Mouse (Mus musculus): ENCODE measurements at regions not wholly inside any gene's neighbourhood (a gene's known extent, or its start where the extent isn't known, plus 50 kb on each side); places are given as distances from the start of the nearest gene placed in this dataset.

GRCm38 (mm10) chr6:99884755-99885154 is 158.6 kb upstream of the Prok2 start:
- peaks cover 32% of the 10 kb centered on the region for H3K27me3 ChIP-seq (replicated peaks)
- H3K4me3 ChIP-seq, result no peak overlapping the region
- WGBS, result 7% methylated on average over 7 of the region's 7 CpGs
- no peak for ATAC-seq (ENCODE audit: extremely low read depth, insufficient number of reproducible peaks, low FRiP score, low TSS enrichment)
- peak overlapping the region; percentile 73; the same call in 1 of the 2 replicates for H3K27ac ChIP-seq (replicated peaks)
- no peak overlapping the region for H3K4me2 ChIP-seq
- H3K36me3 ChIP-seq, result no peaks in the 10 kb centered on the region
- no peaks in the 10 kb centered on the region for H3K9me3 ChIP-seq
- H3K4me1 ChIP-seq, result peaks cover 36% of the 10 kb centered on the region
- H3K9ac ChIP-seq, result 0 out of 2 replicates have a peak overlapping the region, but pooled peaks have one; percentile 25

DNA sequence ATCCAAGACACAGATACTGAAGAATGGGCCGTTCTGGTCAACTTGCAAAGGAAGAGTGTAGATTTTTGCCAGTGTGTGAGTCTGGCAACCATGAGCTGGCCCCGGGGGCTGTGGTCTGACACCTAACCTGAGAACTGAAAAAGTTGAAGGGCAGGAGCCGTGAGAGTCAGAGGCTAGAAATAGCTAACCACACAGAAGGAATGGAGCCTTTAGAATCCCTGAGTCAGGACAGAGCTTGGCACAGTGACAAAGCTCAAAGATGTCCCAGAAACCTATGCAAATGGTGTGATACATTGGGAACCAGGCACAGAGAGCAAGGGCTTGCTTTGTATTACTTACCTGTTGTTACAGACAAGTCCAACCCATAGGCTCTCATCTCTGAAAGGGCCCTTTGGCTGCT is 157.9 kb upstream of the Prok2 start:
- no peak overlapping the region for H3K4me3 ChIP-seq
- H3K27ac ChIP-seq (replicated peaks), result peak overlapping the region; percentile 73
- peaks cover 33% of the 10 kb centered on the region for H3K4me1 ChIP-seq
- no peak overlapping the region for H3K4me2 ChIP-seq
- H3K27me3 ChIP-seq (replicated peaks), result peaks cover 35% of the 10 kb centered on the region
- ATAC-seq (ENCODE audit: extremely low read depth, insufficient number of reproducible peaks, low FRiP score, low TSS enrichment), result peak; percentile 24; the same call in 1 of the 2 replicates
- no peak overlapping the region for H3K9ac ChIP-seq
- no peaks in the 10 kb centered on the region for H3K36me3 ChIP-seq
- 43% methylated on average over 3 of the region's 3 CpGs for WGBS
- no peaks in the 10 kb centered on the region for H3K9me3 ChIP-seq

GRCm38 (mm10) chr6:99881606-99882005 is 155.4 kb upstream of the Prok2 start:
- no peaks in the 10 kb centered on the region for H3K9me3 ChIP-seq
- ATAC-seq (ENCODE audit: extremely low read depth, insufficient number of reproducible peaks, low FRiP score, low TSS enrichment), result no peak
- no peak overlapping the region for H3K4me2 ChIP-seq
- no peak overlapping the region for H3K9ac ChIP-seq
- no peak overlapping the region for H3K27ac ChIP-seq (replicated peaks)
- H3K27me3 ChIP-seq (replicated peaks), result peaks cover 26% of the 10 kb centered on the region
- WGBS, result 70% methylated on average over 4 of the region's 4 CpGs
- H3K36me3 ChIP-seq, result no peaks in the 10 kb centered on the region
- H3K4me1 ChIP-seq, result peaks cover 27% of the 10 kb centered on the region
- no peak overlapping the region for H3K4me3 ChIP-seq

GRCm38 (mm10) chr6:99874852-99875251 is 148.7 kb upstream of the Prok2 start:
- no peak overlapping the region for H3K9ac ChIP-seq
- no peak for ATAC-seq (ENCODE audit: extremely low read depth, insufficient number of reproducible peaks, low FRiP score, low TSS enrichment)
- H3K4me3 ChIP-seq, result no peak overlapping the region
- no peak overlapping the region for H3K27ac ChIP-seq (replicated peaks)
- H3K4me2 ChIP-seq, result no peak overlapping the region
- no peaks in the 10 kb centered on the region for H3K4me1 ChIP-seq
- WGBS, result 68% methylated on average over 4 of the region's 4 CpGs
- H3K27me3 ChIP-seq (replicated peaks), result peaks cover 25% of the 10 kb centered on the region; the same call in 1 of the 2 replicates
- no peaks in the 10 kb centered on the region for H3K9me3 ChIP-seq
- no peaks in the 10 kb centered on the region for H3K36me3 ChIP-seq

DNA sequence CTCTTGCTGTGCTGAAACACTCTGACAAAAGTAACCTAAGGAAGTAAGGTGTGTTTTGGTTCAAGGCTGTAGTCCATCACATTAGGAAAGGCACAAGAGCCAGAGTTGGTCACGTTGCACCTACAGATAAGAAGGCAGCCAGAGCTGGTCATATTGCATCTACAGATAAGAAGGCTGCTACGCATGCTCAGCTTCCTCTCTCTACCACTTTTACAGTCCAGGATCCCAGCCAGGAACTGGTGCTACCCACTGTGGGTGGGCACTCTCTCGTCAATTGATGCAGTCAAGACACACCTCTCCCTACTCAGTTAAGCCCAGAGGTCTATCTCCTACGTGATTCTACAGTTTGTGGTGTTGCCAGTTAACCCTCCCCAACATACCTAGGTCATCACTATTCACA is 147.8 kb upstream of the Prok2 start:
- WGBS, result 23% methylated on average over 4 of the region's 4 CpGs
- no peak for ATAC-seq (ENCODE audit: extremely low read depth, insufficient number of reproducible peaks, low FRiP score, low TSS enrichment)
- Histone ChIP-seq H3K4me1 (no peaks in the 10 kb centered on the region), H3K9ac (no peak overlapping the region), H3K9me3 (no peaks in the 10 kb centered on the region), H3K4me3 (no peak overlapping the region), H3K36me3 (no peaks in the 10 kb centered on the region), H3K27ac (replicated peaks) (no peak overlapping the region), H3K4me2 (no peak overlapping the region), H3K27me3 (replicated peaks) (peaks cover 18% of the 10 kb centered on the region; the same call in 1 of the 2 replicates)

DNA sequence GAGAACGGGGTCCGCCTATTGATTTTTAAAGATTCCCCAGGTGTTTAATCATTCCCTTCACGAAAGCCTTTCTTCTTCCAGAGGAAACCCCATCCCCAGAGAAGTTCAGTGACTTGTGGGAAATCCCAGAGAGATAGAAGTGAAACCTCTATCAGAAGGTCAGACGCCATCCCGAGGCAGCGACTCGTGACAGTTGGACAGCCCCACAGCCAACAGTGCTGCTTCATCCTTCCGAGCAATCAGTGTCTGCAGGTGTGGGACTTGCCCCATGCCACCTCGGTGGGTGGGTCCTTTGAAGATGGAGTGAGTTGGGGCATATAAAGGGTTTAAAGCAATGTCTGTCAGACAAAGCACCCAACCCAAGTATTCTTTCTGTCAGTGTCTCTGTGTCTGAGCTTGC is 139.9 kb upstream of the Prok2 start:
- 52% methylated on average over 9 of the region's 9 CpGs for WGBS
- no peaks in the 10 kb centered on the region for H3K4me1 ChIP-seq
- H3K4me2 ChIP-seq, result no peak overlapping the region
- no peak overlapping the region for H3K27ac ChIP-seq (replicated peaks)
- no peak overlapping the region for H3K9ac ChIP-seq
- no peak for ATAC-seq (ENCODE audit: extremely low read depth, insufficient number of reproducible peaks, low FRiP score, low TSS enrichment)
- H3K4me3 ChIP-seq, result no peak overlapping the region
- H3K27me3 ChIP-seq (replicated peaks), result no peaks in the 10 kb centered on the region
- no peaks in the 10 kb centered on the region for H3K9me3 ChIP-seq
- no peaks in the 10 kb centered on the region for H3K36me3 ChIP-seq

- no peaks in the 10 kb centered on the region for H3K4me1 ChIP-seq
- 50% methylated on average over 3 of the region's 3 CpGs for WGBS
- H3K4me3 ChIP-seq, result no peak overlapping the region
- ATAC-seq (ENCODE audit: extremely low read depth, insufficient number of reproducible peaks, low FRiP score, low TSS enrichment), result no peak
- H3K27ac ChIP-seq (replicated peaks), result no peak overlapping the region
- no peaks in the 10 kb centered on the region for H3K27me3 ChIP-seq (replicated peaks)
- H3K9ac ChIP-seq, result no peak overlapping the region
- no peaks in the 10 kb centered on the region for H3K36me3 ChIP-seq
- H3K9me3 ChIP-seq, result no peaks in the 10 kb centered on the region
- no peak overlapping the region for H3K4me2 ChIP-seq
Observed at GRCm38 (mm10) chr6:99864949-99865348, 138.8 kb upstream of the Prok2 start.

GRCm38 (mm10) chr6:99863418-99863817 is 137.2 kb upstream of the Prok2 start:
- H3K27ac ChIP-seq (replicated peaks), result no peak overlapping the region
- no peak overlapping the region for H3K4me3 ChIP-seq
- H3K9ac ChIP-seq, result no peak overlapping the region
- no peaks in the 10 kb centered on the region for H3K9me3 ChIP-seq
- H3K4me1 ChIP-seq, result no peaks in the 10 kb centered on the region
- H3K27me3 ChIP-seq (replicated peaks), result no peaks in the 10 kb centered on the region
- H3K4me2 ChIP-seq, result no peak overlapping the region
- ATAC-seq (ENCODE audit: extremely low read depth, insufficient number of reproducible peaks, low FRiP score, low TSS enrichment), result no peak
- WGBS, result 64% methylated on average over 9 of the region's 9 CpGs
- H3K36me3 ChIP-seq, result no peaks in the 10 kb centered on the region

DNA sequence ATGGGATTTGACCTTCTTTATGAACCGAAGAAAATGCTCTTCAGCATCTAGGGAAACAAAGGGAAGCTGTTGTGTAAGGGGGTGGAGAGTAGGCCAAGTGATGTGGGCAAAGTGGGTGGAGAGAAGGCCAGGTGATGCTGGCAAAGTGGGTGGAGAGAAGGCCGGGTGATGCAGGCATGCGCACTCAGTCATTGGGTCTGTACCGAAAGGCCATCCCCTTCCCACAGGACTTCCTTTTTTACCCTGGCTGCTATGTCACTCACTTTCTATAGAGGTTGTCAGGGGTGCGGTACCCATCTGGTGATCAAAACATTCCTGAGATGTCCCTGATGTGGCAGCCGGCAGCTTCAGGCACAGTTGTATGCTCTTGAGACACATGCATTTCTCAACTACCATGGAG is 131.2 kb upstream of the Prok2 start:
- Histone ChIP-seq H3K27ac (replicated peaks) (no peak overlapping the region), H3K9me3 (no peaks in the 10 kb centered on the region), H3K4me2 (no peak overlapping the region), H3K36me3 (no peaks in the 10 kb centered on the region), H3K4me3 (no peak overlapping the region), H3K9ac (no peak overlapping the region), H3K27me3 (replicated peaks) (peaks cover 8% of the 10 kb centered on the region; the same call in 1 of the 2 replicates), H3K4me1 (no peaks in the 10 kb centered on the region)
- 73% methylated on average over 6 of the region's 6 CpGs for WGBS
- ATAC-seq (ENCODE audit: extremely low read depth, insufficient number of reproducible peaks, low FRiP score, low TSS enrichment), result no peak

- Histone ChIP-seq H3K4me3 (no peak overlapping the region), H3K9me3 (no peaks in the 10 kb centered on the region), H3K9ac (no peak overlapping the region), H3K4me1 (no peaks in the 10 kb centered on the region), H3K4me2 (no peak overlapping the region), H3K27ac (replicated peaks) (no peak overlapping the region), H3K36me3 (no peaks in the 10 kb centered on the region), H3K27me3 (replicated peaks) (peaks cover 8% of the 10 kb centered on the region; the same call in 1 of the 2 replicates)
- 47% methylated on average over 3 of the region's 3 CpGs for WGBS
- ATAC-seq (ENCODE audit: extremely low read depth, insufficient number of reproducible peaks, low FRiP score, low TSS enrichment), result no peak
Observed at GRCm38 (mm10) chr6:99853716-99854115, 127.5 kb upstream of the Prok2 start.

DNA sequence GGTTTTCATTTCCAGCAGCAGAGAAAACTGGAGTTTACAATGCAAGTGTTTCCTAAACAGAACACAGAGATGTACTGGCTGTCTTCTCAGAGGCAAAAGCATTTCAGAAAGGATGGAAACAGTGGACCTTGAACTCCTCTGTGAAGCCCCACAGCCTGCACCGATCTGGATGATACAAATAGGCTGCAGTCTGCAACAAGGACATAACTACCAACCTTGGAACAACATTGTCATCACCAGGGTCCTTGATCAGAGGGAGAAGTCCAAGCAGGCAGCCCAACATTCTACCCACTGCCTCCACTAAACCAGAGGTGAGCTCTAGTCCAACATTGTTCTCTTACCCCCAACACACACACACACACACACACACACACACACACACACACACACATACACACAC is 124.5 kb upstream of the Prok2 start:
- no peak for ATAC-seq (ENCODE audit: extremely low read depth, insufficient number of reproducible peaks, low FRiP score, low TSS enrichment)
- H3K4me2 ChIP-seq, result no peak overlapping the region
- no peak overlapping the region for H3K9ac ChIP-seq
- H3K27me3 ChIP-seq (replicated peaks), result peaks cover 1% of the 10 kb centered on the region; the same call in 1 of the 2 replicates
- no peak overlapping the region for H3K27ac ChIP-seq (replicated peaks)
- WGBS, result 56% methylated on average over 1 of the region's 1 CpGs
- no peaks in the 10 kb centered on the region for H3K9me3 ChIP-seq
- no peaks in the 10 kb centered on the region for H3K36me3 ChIP-seq
- H3K4me3 ChIP-seq, result no peak overlapping the region
- no peaks in the 10 kb centered on the region for H3K4me1 ChIP-seq

- 64% methylated on average over 4 of the region's 4 CpGs for WGBS
- Histone ChIP-seq H3K36me3 (no peaks in the 10 kb centered on the region), H3K27ac (replicated peaks) (no peak overlapping the region), H3K4me1 (no peaks in the 10 kb centered on the region), H3K4me3 (no peak overlapping the region), H3K27me3 (replicated peaks) (peaks cover 39% of the 10 kb centered on the region), H3K9ac (no peak overlapping the region), H3K4me2 (no peak overlapping the region), H3K9me3 (no peaks in the 10 kb centered on the region)
- no peak for ATAC-seq (ENCODE audit: extremely low read depth, insufficient number of reproducible peaks, low FRiP score, low TSS enrichment)
Observed at GRCm38 (mm10) chr6:99845508-99845846, 119.3 kb upstream of the Prok2 start.

Data from heart, embryonic 13.5 days (tissue).